Mouse (Mus musculus): ENCODE data around the gene Cog4. TPM values are rescaled to one million over a fixed set of nuclear protein-coding genes. Genes with fewer than 3 reads are reported as not detected.
A peak's percentile ranks its signal among the peaks of the same experiment; 100 is the strongest.

Cog4 gene
- polyA plus RNA-seq, 1 experiment from 2014 or later = 79.9 TPM

DNA sequence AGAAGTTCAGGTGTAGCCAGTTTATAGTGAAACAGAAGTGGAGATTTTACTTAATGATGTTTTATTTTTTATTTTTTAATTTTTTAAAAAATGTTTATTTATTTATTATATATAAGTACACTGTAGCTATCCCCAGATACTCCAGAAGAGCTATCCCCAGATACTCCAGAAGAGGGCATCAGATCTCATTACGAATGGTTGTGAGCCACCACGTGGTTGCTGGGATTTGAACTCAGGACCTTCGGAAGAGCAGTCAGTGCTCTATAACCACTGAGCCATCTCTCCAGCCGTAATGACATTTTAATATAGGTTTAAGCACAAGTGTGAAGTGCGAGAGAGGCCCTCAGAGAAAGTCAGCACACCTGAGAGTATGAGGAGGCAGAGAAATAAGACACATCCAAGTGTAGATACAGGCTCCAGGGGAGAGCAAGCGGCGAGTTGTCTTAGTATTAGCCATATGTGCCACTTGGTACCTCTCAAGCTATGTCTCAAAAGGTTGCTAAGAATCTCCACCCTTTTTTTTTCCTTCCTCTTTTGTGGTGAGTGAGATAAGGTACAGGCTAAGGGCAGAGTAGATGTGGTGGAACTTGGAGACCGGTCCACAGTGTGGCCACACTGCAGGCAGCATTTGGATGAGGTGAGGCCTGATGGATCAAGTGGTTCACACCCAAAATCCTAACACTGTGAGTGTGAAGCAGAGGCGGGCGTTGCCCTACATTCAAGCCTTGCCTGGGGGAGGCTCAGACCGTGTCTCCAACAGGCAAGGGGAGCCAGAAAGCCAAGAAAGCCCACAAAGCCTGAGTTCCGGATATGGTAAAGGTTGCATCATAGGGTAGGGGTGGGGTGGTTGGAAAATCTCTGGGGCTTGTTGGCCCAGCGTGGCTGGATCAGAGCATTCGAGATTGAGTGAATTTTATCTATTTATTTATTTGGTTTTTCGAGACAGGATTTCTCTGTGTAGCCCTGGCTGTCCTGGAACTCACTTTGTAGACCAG, 65.5 kb downstream of the Cog4 start:
- H3K36me3 ChIP-seq = no peaks in the 10 kb centered on the region
- H3K4me2 ChIP-seq (replicated peaks) = no peak overlapping the region
- H3K27me3 ChIP-seq = no peaks in the 10 kb centered on the region
- H3K4me1 ChIP-seq = no peaks in the 10 kb centered on the region
- 82% methylated on average over 15 of the region's 15 CpGs for WGBS
- H3K27ac ChIP-seq (replicated peaks) = no peak overlapping the region
- ATAC-seq (ENCODE audit: insufficient number of reproducible peaks, low FRiP score, low TSS enrichment, low read depth) = no peak
- H3K4me3 ChIP-seq (replicated peaks) = no peak overlapping the region
- no peak overlapping the region for H3K9ac ChIP-seq
- no peaks in the 10 kb centered on the region for H3K9me3 ChIP-seq (replicated peaks)

DNA sequence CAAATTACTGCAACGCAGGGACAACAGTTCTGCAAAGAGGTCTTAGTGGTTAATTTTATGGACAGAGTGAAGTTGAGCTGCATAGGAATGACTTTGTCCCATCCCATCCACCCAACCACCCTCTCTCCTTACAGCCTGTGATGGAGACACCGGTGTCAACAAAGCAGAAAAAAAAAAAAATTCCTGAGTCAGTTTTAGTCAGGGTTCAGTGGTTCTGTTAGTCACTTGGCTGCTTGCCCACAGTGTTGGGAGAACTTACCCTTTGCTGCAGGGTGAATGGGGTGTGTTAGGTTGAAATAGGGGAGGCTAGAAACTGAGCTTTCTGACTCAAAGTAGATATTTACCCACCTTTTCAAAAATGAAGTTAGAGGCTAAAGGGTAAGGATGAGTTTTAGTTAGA, 71.0 kb downstream of the Cog4 start:
- Histone ChIP-seq H3K9me3 (replicated peaks) (no peaks in the 10 kb centered on the region), H3K4me2 (replicated peaks) (no peak overlapping the region), H3K27me3 (no peaks in the 10 kb centered on the region), H3K9ac (no peak overlapping the region), H3K4me3 (replicated peaks) (no peak overlapping the region), H3K4me1 (peaks cover 30% of the 10 kb centered on the region), H3K36me3 (no peaks in the 10 kb centered on the region), H3K27ac (replicated peaks) (no peak overlapping the region)
- ATAC-seq (ENCODE audit: insufficient number of reproducible peaks, low FRiP score, low TSS enrichment, low read depth) = no peak
- WGBS = 48% methylated on average over 2 of the region's 2 CpGs

DNA sequence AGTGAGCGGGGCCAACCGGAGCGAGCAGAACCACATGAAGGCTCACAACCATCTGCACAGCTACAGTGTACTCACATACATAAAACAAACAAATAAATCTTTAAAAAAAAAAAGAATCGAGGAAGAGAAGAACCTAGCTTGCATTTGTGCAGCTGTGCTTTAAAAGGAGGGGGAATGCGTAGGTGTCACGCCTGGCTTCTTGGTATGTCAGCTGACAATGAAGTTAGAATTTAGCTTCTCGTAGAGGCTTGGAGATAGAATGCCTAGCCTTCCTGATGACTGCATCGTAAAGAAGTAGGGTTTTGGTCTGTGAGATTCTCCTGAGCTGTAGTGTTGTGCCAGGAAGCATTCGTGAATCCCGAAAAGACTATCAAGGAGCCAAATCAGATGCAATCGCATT, 71.6 kb downstream of the Cog4 start:
- peaks cover 30% of the 10 kb centered on the region for H3K4me1 ChIP-seq
- 0 out of 2 replicates have a peak, but pooled peaks cover 4% of the 10 kb centered on the region for H3K36me3 ChIP-seq
- WGBS = 85% methylated on average over 11 of the region's 11 CpGs
- no peaks in the 10 kb centered on the region for H3K9me3 ChIP-seq (replicated peaks)
- no peak for ATAC-seq (ENCODE audit: insufficient number of reproducible peaks, low FRiP score, low TSS enrichment, low read depth)
- H3K27me3 ChIP-seq = no peaks in the 10 kb centered on the region
- no peak overlapping the region for H3K4me2 ChIP-seq (replicated peaks)
- no peak overlapping the region for H3K4me3 ChIP-seq (replicated peaks)
- H3K27ac ChIP-seq (replicated peaks) = no peak overlapping the region
- H3K9ac ChIP-seq = no peak overlapping the region

DNA sequence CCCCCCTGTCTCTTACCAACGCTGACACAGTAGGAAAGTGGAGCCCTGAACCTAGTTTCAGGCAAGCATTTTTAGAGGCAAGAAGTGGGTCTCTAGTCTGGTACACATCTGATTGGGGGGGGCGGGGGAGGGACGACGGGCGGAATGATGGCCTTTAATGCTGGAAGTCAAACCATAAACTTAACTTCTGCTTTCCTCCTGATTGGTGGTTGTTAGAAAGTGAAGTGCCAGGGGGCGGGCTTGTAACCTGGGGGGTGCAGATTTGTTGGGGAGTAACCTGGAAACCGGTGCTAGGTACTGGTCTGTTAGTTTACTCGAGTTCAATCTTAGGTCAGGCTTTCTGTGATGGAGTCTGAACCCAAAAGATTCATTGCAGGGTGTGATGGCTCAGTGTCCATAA, 72.1 kb downstream of the Cog4 start:
- Histone ChIP-seq H3K4me3 (replicated peaks) (no peak overlapping the region), H3K9ac (no peak overlapping the region), H3K36me3 (0 out of 2 replicates have a peak, but pooled peaks cover 4% of the 10 kb centered on the region), H3K4me1 (peaks cover 30% of the 10 kb centered on the region), H3K27ac (replicated peaks) (no peak overlapping the region), H3K4me2 (replicated peaks) (no peak overlapping the region), H3K27me3 (no peaks in the 10 kb centered on the region), H3K9me3 (replicated peaks) (no peaks in the 10 kb centered on the region)
- no peak for ATAC-seq (ENCODE audit: insufficient number of reproducible peaks, low FRiP score, low TSS enrichment, low read depth)
- 71% methylated on average over 8 of the region's 8 CpGs for WGBS

DNA sequence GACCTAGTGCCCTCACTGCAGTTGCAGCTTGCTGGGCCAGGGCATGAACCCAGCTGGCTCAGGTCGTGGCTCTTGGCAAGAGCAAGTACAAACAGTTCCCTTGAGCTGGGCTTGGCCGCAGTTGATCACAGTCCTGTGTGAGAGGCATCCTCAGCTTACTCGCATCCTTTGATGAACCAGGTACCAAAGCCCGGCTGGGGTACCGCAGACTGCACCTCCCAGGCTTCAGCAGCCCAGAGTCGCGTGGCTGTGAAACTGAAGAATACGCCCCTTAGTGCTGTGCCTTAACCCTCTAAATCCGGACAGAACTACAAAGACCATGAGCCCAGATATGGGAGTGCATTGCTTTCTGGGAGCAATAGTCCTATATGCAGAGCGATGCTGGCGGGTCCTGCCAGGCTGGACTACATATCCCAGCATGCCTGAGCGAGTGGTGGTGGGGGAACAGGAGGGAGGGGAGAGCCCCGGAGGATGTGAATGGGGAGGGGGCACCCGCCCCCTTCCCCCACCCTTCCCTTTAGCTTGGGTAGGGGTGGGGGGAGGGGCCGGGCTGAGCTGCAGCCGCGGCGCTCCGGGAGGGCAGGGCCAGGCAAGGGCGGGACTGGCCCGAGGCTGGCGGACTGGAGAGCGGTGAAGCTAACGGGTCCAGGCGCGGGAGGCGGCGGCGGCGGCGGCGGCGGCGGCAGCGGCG, 73.1 kb downstream of the Cog4 start, which contains the start of gene St3gal2:
Gene St3gal2 (plus strand): TSS at position 582 of the 691 bp plus-strand sequence.
- Histone ChIP-seq H3K9ac (peak within 1 kb of the TSS; percentile 85), H3K4me1 (peaks cover 30% of the 10 kb centered on the region), H3K36me3 (0 out of 2 replicates have a peak, but pooled peaks cover 4% of the 10 kb centered on the region), H3K4me2 (replicated peaks) (peak within 1 kb of the TSS; percentile 76), H3K27ac (replicated peaks) (peak within 1 kb of the TSS; percentile 84), H3K27me3 (no peaks in the 10 kb centered on the region), H3K4me3 (replicated peaks) (peak within 1 kb of the TSS; percentile 86), H3K9me3 (replicated peaks) (no peaks in the 10 kb centered on the region)
- WGBS = under 1% methylated on average over 25 of the region's 36 CpGs
- peak; percentile 99 for ATAC-seq (ENCODE audit: insufficient number of reproducible peaks, low FRiP score, low TSS enrichment, low read depth)

DNA sequence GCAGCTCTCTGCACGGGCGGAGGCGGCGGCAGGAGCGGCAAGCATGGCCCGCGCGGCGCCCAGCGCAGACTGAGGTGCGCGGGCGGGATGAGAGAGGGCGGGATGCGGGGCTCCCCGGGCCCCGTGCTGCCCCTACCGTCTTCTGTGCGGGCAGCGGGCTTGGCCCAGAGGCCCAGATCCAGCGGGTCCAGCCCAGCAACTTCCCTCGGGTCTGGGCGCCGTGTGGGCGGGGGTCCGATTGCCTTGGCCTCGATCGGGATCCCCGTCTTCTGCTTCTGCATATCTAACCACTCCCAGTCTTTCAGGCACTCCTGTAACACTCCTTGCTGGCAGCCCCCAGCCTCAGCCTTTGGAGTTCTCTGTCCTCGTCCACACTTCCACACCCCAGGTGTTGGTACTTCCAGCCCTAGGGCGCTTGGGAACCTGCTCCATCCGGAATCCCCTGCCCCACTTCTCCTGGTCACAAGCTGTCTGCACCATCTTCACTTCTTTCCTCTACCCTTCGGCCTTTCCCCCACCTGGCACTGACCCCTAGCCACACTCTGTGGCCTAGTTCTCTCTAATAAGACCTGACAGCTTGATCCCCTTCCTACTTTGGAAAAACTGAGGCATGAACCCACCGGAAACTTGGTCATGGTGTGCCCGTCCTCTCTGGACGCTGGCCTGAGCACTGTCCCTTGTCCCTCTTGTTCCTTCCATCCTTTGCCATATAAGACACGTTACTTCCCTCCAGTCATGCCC, 73.8 kb downstream of the Cog4 start:
- WGBS = under 1% methylated on average over 37 of the region's 37 CpGs
- Histone ChIP-seq H3K4me2 (replicated peaks) (peak overlapping the region; percentile 76), H3K9ac (peak overlapping the region; percentile 85), H3K27ac (replicated peaks) (peak overlapping the region; percentile 84), H3K27me3 (no peaks in the 10 kb centered on the region), H3K4me1 (peaks cover 30% of the 10 kb centered on the region), H3K36me3 (0 out of 2 replicates have a peak, but pooled peaks cover 4% of the 10 kb centered on the region), H3K9me3 (replicated peaks) (no peaks in the 10 kb centered on the region), H3K4me3 (replicated peaks) (peak overlapping the region; percentile 86)
- peak; percentile 61 for ATAC-seq (ENCODE audit: insufficient number of reproducible peaks, low FRiP score, low TSS enrichment, low read depth)

DNA sequence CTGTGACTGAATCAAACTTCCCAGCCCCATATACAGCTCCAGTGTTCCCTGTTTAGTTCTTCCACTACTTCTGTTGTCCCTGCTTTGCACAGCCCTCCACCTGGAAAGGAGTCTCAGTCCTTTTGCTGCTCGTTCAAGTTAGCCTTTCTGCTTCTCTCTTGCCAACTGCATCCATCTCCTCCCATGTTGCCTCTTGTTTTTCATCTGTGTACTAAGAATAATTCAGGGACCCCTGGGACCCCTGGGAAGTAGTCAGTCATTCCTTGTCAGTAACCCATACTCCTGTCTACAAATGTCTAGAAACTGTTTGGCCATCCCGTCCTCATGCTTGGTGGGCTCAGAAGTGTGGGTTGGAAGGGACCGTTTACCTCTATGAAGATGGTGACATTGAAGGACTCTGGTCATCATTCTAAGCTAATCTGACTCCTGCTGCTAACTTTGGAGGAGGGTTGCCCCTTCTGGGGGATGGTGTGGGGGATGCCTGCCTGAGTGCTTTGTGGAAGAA, 74.4 kb downstream of the Cog4 start:
- H3K36me3 ChIP-seq = 0 out of 2 replicates have a peak, but pooled peaks cover 4% of the 10 kb centered on the region
- H3K4me1 ChIP-seq = peaks cover 30% of the 10 kb centered on the region
- H3K27me3 ChIP-seq = no peaks in the 10 kb centered on the region
- ATAC-seq (ENCODE audit: insufficient number of reproducible peaks, low FRiP score, low TSS enrichment, low read depth) = no peak
- peak overlapping the region; percentile 86 for H3K4me3 ChIP-seq (replicated peaks)
- H3K4me2 ChIP-seq (replicated peaks) = peak overlapping the region; percentile 76
- H3K9me3 ChIP-seq (replicated peaks) = no peaks in the 10 kb centered on the region
- peak overlapping the region; percentile 84 for H3K27ac ChIP-seq (replicated peaks)
- H3K9ac ChIP-seq = peak overlapping the region; percentile 85
- 13% methylated on average over 3 of the region's 3 CpGs for WGBS

DNA sequence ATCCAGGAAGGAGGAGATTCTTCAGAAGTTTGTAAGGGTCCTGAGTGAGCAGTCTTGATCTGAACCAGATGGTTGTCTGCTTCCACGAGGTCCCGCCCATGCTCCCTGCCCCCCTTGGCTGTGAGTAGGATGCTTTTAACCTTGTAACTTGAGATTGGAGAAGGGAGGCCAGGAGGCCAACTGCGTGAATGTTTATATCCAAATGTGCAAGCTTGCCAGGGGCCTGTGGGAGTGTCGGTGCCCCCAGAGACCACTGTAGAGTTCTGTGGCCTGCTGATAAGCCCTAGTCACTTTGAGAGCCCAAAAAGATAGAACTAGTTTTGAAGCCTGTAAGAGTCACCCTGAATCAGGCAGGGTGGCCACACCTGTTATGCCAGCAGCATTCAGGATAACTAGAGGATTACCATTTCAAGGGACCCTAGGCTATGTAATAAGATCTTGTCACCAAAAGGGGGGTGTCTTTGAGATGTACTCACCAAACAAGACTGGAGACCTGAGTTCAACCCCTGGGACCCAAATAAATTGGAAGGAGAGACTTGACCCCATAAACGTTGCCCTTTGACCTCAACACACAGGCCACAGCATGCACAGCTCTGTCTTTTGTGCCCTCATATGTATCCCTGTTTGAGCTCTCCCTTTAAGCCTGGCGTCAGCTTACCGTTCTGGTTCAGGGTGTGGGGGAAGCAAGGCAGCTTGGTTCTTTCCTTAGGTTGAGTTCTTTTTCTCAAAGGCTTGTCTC, 75.3 kb downstream of the Cog4 start:
- Histone ChIP-seq H3K4me2 (replicated peaks) (peak overlapping the region; percentile 76), H3K9me3 (replicated peaks) (no peaks in the 10 kb centered on the region), H3K27ac (replicated peaks) (peak overlapping the region; percentile 84), H3K9ac (no peak overlapping the region), H3K36me3 (0 out of 2 replicates have a peak, but pooled peaks cover 4% of the 10 kb centered on the region), H3K4me3 (replicated peaks) (peak overlapping the region; percentile 86), H3K27me3 (no peaks in the 10 kb centered on the region), H3K4me1 (peaks cover 30% of the 10 kb centered on the region)
- 12% methylated on average over 7 of the region's 7 CpGs for WGBS
- no peak for ATAC-seq (ENCODE audit: insufficient number of reproducible peaks, low FRiP score, low TSS enrichment, low read depth)

DNA sequence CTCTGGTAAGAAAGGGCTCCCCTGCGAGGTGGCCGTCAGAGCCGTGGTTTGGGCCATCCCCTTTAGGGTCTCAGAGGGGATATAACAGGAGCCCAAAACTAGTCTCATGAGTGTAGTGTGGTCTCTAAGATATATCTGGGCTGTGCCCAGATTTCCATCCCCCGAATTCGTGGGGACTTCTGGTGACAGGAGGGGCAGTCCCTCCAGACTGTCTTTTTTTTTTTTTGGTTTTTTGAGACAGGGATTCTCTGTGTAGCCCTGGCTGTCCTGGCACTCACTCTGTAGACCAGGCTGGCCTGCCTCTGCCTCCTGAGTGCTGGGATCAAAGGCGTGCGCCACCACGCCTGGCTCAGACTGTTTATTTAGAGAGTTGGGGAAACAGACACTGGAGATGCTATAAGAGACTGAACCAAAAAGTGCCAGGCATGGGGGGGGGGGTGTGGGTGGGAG, 79.3 kb downstream of the Cog4 start:
- WGBS = 79% methylated on average over 8 of the region's 8 CpGs
- Histone ChIP-seq H3K4me3 (replicated peaks) (no peak overlapping the region), H3K4me1 (peaks cover 38% of the 10 kb centered on the region), H3K27ac (replicated peaks) (no peak overlapping the region), H3K27me3 (no peaks in the 10 kb centered on the region), H3K9ac (no peak overlapping the region), H3K36me3 (0 out of 2 replicates have a peak, but pooled peaks cover 8% of the 10 kb centered on the region), H3K4me2 (replicated peaks) (no peak overlapping the region), H3K9me3 (replicated peaks) (no peaks in the 10 kb centered on the region)
- ATAC-seq (ENCODE audit: insufficient number of reproducible peaks, low FRiP score, low TSS enrichment, low read depth) = no peak

DNA sequence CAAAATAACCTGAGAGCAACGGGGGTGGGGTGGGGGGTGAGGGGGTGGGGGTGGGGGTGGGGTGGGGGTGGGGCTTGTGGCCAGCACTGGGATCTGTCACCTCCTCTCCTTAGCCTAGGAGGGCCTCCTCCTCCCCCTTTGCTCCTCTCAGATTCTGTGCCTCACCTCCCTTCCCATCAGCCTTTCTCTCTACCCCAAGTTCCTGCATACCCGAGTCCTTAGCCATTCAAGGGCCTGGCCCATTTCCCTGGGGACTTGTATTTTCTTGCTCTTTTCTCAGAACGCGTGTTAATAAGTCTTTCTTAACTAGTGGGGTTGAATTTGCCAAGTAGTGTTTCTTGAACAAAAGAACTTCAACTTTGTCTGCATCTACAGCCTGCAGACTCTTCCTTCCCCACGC, 80.3 kb downstream of the Cog4 start:
- H3K36me3 ChIP-seq = 0 out of 2 replicates have a peak, but pooled peaks cover 12% of the 10 kb centered on the region
- WGBS = 45% methylated on average over 5 of the region's 5 CpGs
- H3K4me3 ChIP-seq (replicated peaks) = no peak overlapping the region
- H3K9ac ChIP-seq = no peak overlapping the region
- no peaks in the 10 kb centered on the region for H3K9me3 ChIP-seq (replicated peaks)
- H3K27ac ChIP-seq (replicated peaks) = no peak overlapping the region
- H3K4me2 ChIP-seq (replicated peaks) = no peak overlapping the region
- ATAC-seq (ENCODE audit: insufficient number of reproducible peaks, low FRiP score, low TSS enrichment, low read depth) = no peak
- H3K27me3 ChIP-seq = no peaks in the 10 kb centered on the region
- peaks cover 33% of the 10 kb centered on the region for H3K4me1 ChIP-seq
